Mouse (Mus musculus) kidney, adult 10 weeks (tissue): Measurements from ENCODE around the gene Uroc1. TPM values are rescaled to one million over a fixed set of nuclear protein-coding genes. Genes with fewer than 3 reads are reported as not detected.

Experiments
- polyA plus RNA-seq: library from polyadenylated mRNA; stranded (reverse); fragments of 350-450 nt; fragmentation: Illumina TruSeq; extraction: RNeasy Lipid Tissue Mini Kit (QIAGEN cat#74804); gene quantifications from one replicate; pipeline ENCODE4 v1.2.3, GENCODE M21; 2014; ENCODE audit warnings: low read depth, low replicate concordance

Uroc1 gene
- polyA plus RNA-seq = 9.7 TPM

DNA sequence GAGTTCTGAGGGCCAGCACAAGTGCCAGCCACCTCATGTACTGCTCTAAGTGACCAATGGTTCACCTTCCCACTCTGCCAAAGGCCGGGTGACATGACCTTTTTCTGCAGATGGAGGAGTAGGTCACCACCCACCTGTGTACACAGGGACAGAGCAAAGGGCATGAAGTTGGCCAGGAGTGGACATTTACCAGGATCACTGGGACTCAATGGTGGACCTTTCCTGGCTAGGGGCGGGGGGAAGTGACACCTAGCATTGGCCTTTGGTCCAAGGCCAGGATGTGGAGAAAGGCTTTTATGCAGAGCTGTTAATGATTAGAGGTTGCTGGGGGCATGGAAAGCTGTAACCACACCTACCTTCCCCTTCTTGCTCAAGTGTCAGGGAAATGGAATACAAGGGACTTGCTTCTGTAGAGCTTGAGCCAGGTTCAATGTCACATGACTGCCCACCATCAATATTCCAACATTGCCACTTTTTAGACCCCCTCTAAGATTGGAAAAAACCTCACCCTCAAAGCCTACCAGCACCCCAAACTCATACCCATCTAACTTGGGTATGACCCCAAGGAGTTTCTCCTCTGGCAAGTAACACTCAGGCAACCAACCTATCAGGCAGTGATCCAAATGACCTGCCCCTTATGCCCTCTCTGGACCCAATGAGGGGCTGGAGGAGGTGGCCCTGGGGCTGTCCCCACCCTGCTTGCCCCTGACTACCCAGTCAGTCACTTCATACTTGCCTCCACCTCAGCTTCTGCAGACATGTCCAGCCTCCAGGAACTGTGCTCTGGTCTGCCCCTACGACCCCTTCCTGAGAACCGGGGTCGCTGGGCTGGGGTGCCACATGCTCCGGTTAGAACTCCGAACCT lies at the start of gene Uroc1:
Uroc1 (plus strand) TSS at position 724 of the 865 bp plus-strand sequence.

DNA sequence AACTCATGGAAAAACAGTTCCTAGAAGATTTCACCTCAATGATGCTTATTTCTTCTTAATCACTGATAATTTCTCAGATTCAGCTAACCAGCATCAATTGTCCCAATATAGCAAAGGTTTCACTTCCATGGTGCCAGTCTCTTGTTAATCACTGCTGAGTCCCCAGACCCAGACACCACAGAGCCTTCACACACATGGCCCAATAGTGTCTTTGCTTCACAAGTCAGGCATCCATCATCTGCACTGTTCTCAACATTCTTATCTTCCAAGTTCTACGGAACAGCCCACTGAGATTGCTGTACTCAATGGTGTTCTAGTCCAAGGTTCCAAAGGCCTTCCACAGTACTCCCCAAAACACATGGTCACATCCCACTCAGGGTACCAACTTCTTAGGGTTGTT lies 32.2 kb upstream of the Uroc1 start, which contains the start of gene BC048671:
BC048671 (plus strand) TSS at position 301 of the 400 bp plus-strand sequence.

DNA sequence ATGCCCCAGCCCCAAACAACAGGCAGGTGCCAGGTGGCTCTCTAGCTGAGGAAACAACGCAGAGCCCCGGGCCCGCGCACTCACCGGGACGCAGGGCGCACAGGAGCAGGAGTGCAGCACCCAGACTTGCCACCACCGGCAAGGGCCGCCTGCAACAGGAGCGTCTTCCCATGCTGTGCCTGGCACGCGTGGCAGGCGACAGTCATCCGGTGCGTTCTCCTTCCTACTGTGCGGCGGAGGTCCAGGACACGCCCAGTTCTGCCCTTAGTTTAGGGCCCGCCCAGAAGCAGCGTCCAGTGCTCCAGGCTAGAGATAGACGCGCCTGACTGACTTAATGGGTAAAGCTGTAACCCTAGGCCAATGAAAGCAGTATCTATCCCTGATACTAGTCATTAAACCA lies 8.1 kb upstream of the Uroc1 start, which contains the start of gene Chst13:
Chst13 (minus strand) TSS at position 195 of the 400 bp plus-strand sequence.

DNA sequence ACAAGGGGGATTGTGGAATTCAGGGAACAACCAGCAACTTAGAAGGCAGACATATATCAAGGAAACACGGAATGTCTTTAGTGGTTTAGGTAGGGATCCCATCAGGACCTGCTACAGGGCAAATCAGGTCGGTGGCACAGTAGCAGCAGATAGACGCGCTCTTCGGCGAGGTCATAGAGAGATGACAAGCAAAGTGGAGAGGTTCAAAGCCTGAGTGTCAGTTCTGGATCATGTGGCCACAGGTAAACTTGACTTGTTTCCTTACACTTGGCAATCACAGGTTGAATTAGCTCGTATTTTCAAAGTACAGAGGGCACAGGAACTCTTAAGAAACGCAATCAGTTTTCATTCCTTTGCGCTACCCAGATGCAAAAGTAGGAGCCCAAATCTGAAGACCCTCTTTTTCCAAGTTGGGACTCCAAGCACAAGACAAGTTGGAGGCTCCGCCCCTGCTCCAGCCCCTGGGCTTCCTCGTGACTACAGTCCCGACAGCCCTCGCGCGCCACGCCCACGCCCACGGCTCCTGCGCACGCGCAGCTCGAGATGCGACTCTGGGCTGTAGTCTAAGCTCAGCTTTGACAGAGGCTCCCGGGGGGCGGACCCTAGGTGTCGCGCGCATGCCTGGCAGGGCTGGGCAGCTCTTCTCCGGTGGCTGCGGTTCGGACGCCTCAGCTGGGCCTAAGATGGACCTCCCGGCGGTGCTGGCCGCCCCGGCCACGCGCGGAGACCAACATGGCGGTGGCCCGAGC lies 36.1 kb downstream of the Uroc1 start, which contains the start of gene Zxdc:
Zxdc (plus strand) TSS at position 517 of the 749 bp plus-strand sequence.

Other genes with a start within 250 kb of the Uroc1 start
- gene Vmn1r50, start 231.9 kb upstream of the Uroc1 start, polyA plus RNA-seq = not detected
- gene Vmn1r51, start 210.7 kb upstream of the Uroc1 start, polyA plus RNA-seq = not detected
- gene Vmn1r52, start 158.5 kb upstream of the Uroc1 start, polyA plus RNA-seq = not detected
- gene V1ra8, start 130.5 kb upstream of the Uroc1 start, polyA plus RNA-seq = not detected
- gene Vmn1r53, start 108.8 kb upstream of the Uroc1 start, polyA plus RNA-seq = not detected
- not detected for gene Vmn1r54, start 87.0 kb upstream of the Uroc1 start, polyA plus RNA-seq
- not detected for gene BC048671, start 32.1 kb upstream of the Uroc1 start, polyA plus RNA-seq
- not detected for gene Chst13, start 8.1 kb upstream of the Uroc1 start, polyA plus RNA-seq
- 11.0 TPM for gene Zxdc, start 36.2 kb downstream of the Uroc1 start, polyA plus RNA-seq
- gene Cfap100, start 95.5 kb downstream of the Uroc1 start, polyA plus RNA-seq = not detected
- 24.9 TPM for gene Klf15, start 129.3 kb downstream of the Uroc1 start, polyA plus RNA-seq
- gene Aldh1l1, start 153.1 kb downstream of the Uroc1 start, polyA plus RNA-seq = 21.5 TPM